Mouse (Mus musculus) midbrain, embryonic 15.5 days (tissue): ENCODE results near the gene Dtx1. TPM values are rescaled to one million over a fixed set of nuclear protein-coding genes. Genes with fewer than 3 reads are reported as not detected.
A peak's percentile ranks its signal among the peaks of the same experiment; 100 is the strongest.

Source experiments
- ATAC-seq: fragments of 200-750 bp; cut with Nextera tagmentation; replicated peaks from 2 replicates; pipeline ENCODE4 v1.8.0; 2017; ENCODE audit warnings: moderate TSS enrichment
- H3K27ac ChIP-seq: fragments of 300-500 bp; sonication (generic); 2 replicates; pipeline ENCODE4 v1.5.1; 2015; ENCODE audit warnings: mild to moderate bottlenecking, inconsistent platforms
- H3K27me3 ChIP-seq: fragments of 300-500 bp; sonication (generic); replicated peaks from 2 replicates; pipeline ENCODE4 v1.6.1; 2015; ENCODE audit warnings: inconsistent platforms
- H3K36me3 ChIP-seq: fragments of 300-500 bp; sonication (generic); replicated peaks from 2 replicates; pipeline ENCODE4 v1.6.1; 2015; ENCODE audit warnings: inconsistent platforms
- H3K4me1 ChIP-seq: fragments of 300-500 bp; sonication (generic); 2 replicates; pipeline ENCODE4 v1.6.1; 2015; ENCODE audit warnings: inconsistent platforms
- H3K4me2 ChIP-seq: fragments of 300-500 bp; sonication (generic); 2 replicates; pipeline ENCODE4 v1.6.1; 2015; ENCODE audit warnings: inconsistent platforms, mild to moderate bottlenecking, moderate library complexity
- H3K4me3 ChIP-seq: fragments of 300-500 bp; sonication (generic); 2 replicates; pipeline ENCODE4 v1.5.1; 2015; ENCODE audit warnings: mild to moderate bottlenecking, inconsistent platforms
- H3K9ac ChIP-seq: fragments of 300-500 bp; sonication (generic); 2 replicates; pipeline ENCODE4 v1.6.1; 2015; ENCODE audit warnings: mild to moderate bottlenecking, inconsistent platforms
- H3K9me3 ChIP-seq: fragments of 300-500 bp; sonication (generic); 2 replicates; pipeline ENCODE4 v1.6.1; 2016; ENCODE audit warnings: inconsistent platforms
- WGBS: fragments of 180-500 bp; shearing (Covaris S2); methylation state at CpG from one replicate; pipeline ENCODE4 v1.1.7; 2015; ENCODE audit warnings: mixed read lengths; 5-methylcytosine and 5-hydroxymethylcytosine counted together
- polyA plus RNA-seq: library from polyadenylated mRNA; unstranded; fragments of >200 nt; fragmentation: Nextera tagmentation; extraction: Ambion mirVana; gene quantifications from 2 replicates; pipeline ENCODE4 v1.2.1, GENCODE M21; 2015

Gene Dtx1
- polyA plus RNA-seq, 1 experiment from 2014 or later: 64.5 TPM

DNA sequence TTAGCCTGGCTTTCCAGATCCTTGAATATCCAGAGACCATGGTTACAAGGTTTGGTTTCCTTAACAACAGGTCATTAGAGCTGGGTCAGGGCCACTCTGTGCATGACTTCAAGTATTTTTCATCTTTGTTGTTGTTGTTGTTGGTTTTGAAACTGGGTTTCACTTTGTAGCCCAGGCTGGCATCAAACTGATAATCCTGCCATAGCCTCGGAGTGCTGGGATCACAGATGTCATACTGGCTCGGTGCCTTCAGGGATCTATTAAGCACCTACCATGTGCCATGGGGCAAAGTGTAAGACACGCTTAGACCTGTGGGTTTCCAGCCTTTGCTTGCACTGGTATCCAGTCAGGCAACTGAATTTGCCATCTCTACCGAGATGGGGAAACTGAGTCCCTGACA, 9.3 kb downstream of the Dtx1 start:
- H3K4me1 ChIP-seq: peaks cover 64% of the 10 kb centered on the region
- 83% methylated on average over 4 of the region's 4 CpGs for WGBS
- ATAC-seq: no peak
- H3K9me3 ChIP-seq: no peaks in the 10 kb centered on the region
- no peak overlapping the region for H3K27ac ChIP-seq
- H3K27me3 ChIP-seq: no peaks in the 10 kb centered on the region
- H3K9ac ChIP-seq: no peak overlapping the region
- H3K36me3 ChIP-seq: no peaks in the 10 kb centered on the region
- no peak overlapping the region for H3K4me3 ChIP-seq
- no peak overlapping the region for H3K4me2 ChIP-seq

DNA sequence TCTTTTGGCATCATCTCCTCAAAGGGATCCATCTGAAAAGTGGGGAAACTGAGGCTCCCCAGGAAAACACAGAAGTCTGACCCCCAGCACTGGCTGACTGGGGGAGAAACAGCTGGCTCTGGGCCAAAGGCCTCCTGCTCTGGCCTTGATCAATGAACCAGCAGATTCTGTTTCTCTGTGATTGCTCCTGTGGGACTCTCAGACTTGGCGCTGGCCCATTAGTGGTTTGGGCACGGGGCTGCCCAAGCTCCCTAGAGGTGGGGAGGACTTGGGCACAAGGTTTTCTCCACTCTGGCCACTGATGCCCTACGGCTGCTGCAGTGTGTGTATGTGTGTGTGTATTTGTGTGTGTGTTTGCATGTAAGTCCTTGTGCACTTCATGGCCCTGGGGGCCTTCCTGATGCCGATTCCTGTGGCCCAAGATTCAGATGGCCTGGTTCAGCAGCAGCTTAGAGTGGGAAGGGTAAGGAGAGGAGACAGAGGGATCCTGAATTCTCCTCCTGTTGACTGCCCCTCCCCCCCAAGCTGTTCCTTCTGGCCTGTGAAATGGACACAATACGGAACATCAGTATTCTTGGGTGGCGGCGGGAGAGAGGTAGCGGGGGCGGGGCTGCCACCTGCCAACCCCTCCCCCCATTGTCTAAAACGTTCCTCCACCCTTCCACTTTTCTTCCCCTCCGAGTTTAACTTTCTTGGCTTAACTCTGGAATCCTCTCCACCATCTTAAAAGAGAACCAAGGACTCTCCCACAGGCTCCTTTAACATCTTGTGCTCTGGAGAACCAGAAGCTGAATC, 10.5 kb downstream of the Dtx1 start:
- peaks cover 54% of the 10 kb centered on the region for H3K4me1 ChIP-seq
- H3K9ac ChIP-seq: no peak overlapping the region
- no peak overlapping the region for H3K27ac ChIP-seq
- H3K27me3 ChIP-seq: peaks cover under 1% of the 10 kb centered on the region; the same call in 1 of the 2 replicates
- H3K36me3 ChIP-seq: no peaks in the 10 kb centered on the region
- H3K9me3 ChIP-seq: no peaks in the 10 kb centered on the region
- no peak overlapping the region for H3K4me3 ChIP-seq
- no peak for ATAC-seq
- H3K4me2 ChIP-seq: no peak overlapping the region
- WGBS: 58% methylated on average over 11 of the region's 11 CpGs

DNA sequence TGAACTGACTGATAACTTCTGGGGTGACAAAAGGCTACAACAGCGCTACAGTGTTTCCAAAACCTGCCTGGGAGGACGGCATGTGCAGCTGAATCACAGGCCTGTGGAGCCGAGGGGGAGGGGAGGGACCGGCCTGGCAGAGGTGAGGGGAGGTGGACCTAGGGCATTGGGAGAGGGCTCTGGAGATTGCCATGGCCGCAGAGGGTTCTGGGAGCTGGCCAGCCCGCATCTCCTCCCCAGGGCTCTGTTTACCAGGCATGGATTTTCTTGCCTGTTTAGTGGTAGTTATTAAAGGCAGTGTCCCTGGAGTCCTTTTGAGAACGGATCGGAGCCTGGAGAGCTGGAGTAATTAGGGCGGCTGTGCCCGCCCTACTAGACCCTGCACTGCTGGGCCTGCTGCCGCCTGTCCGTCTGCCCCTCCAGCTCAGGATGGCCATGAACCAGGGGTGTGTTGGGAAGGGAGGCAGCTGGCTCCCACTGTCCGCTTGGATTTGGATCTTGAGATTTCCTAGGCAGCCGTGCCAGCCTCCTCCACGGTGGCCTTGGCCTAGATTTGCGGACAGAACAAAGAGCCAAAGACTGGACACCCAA, 12.8 kb downstream of the Dtx1 start:
- peaks cover 8% of the 10 kb centered on the region; the same call in 1 of the 2 replicates for H3K36me3 ChIP-seq
- peaks cover 52% of the 10 kb centered on the region for H3K4me1 ChIP-seq
- H3K4me2 ChIP-seq: no peak overlapping the region
- peaks cover 18% of the 10 kb centered on the region for H3K27me3 ChIP-seq
- 22% methylated on average over 16 of the region's 16 CpGs for WGBS
- no peaks in the 10 kb centered on the region for H3K9me3 ChIP-seq
- H3K4me3 ChIP-seq: no peak overlapping the region
- ATAC-seq: no peak
- no peak overlapping the region for H3K9ac ChIP-seq
- peak overlapping the region; percentile 46 for H3K27ac ChIP-seq

DNA sequence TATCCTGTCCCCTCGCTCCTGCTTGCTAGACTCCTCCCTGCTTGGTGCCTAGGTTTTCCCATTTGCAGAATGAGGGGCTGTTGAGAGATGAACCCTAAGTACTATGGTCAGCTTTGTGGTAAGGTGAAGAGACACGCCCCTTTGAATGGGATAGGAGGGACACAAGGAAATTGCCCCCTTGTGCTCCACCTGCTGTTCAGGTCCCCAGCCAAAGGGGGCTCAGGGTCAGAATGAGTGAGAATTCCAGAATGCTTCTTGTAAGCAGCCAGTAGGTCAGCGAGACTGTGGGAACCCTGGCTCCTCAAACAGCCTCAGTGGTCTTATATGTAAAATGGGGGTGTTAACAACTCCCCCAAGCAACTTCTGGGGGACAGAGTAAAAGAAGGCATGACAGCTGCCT, 13.5 kb downstream of the Dtx1 start:
- WGBS: 75% methylated on average over 3 of the region's 3 CpGs
- no peak overlapping the region for H3K9ac ChIP-seq

DNA sequence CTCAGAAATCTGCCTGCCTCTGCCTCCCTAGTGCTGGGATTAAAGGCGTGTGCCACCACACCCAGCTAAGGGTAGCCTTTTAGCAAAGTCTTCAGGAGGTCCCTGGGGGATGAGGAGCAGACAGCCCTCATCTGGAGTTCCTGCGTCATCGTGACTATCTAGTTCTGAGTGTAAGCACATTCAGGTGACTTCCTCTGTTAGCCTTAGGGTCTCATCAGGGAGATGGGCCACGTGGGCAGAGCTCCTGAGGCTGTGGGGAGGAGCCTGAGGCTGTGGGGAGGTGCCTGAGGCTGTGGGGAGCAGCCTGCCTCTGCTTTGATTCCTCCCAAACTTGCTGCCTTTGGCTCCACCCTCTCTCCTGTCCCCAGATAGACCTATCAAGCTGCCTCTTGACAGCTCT, 14.9 kb downstream of the Dtx1 start:
- Histone ChIP-seq H3K9me3 (no peaks in the 10 kb centered on the region), H3K9ac (no peak overlapping the region), H3K36me3 (peaks cover 9% of the 10 kb centered on the region; the same call in 1 of the 2 replicates), H3K27me3 (peaks cover 19% of the 10 kb centered on the region), H3K4me3 (no peak overlapping the region), H3K27ac (no peak overlapping the region), H3K4me2 (no peak overlapping the region), H3K4me1 (peaks cover 52% of the 10 kb centered on the region)
- 58% methylated on average over 4 of the region's 4 CpGs for WGBS
- ATAC-seq: no peak

More for the DNA sequence above, 13.5 kb downstream of the Dtx1 start:
- Histone ChIP-seq H3K9me3 (no peaks in the 10 kb centered on the region), H3K27me3 (peaks cover 19% of the 10 kb centered on the region), H3K4me1 (peaks cover 52% of the 10 kb centered on the region), H3K4me2 (no peak overlapping the region), H3K4me3 (no peak overlapping the region), H3K36me3 (peaks cover 9% of the 10 kb centered on the region; the same call in 1 of the 2 replicates), H3K27ac (no peak overlapping the region)
- ATAC-seq: no peak

DNA sequence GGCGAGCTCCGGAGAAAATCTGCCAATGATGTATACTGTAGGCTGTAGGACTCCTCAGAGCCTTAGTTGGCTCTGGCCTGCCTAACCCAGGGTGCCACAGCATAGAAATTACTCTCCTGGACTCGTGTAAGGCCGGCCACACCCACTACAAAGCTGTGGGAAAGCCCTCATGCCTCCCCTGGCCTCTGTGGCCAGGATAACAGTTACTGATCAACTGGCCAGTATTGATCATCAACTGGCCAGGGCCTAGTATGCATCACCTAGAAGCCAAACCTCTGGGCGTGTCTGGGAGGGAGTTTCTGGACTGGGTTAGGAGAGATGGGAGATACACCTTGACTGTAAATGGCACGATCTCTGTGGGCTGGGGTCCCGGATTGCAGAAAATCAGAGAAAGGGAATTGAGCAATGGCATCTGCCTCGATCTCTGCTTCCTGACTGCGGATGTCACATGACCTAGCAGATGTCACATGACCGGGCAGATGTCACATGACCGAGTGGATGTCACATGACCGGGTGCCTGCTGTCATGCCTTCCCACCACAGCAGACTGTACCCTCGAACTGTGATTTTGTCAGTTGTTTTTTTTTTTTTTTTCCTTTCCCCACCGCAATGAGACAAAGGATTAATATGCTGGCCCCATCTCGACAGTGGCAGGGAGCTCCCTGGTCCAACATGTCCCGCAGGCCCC, 15.5 kb downstream of the Dtx1 start:
- Histone ChIP-seq H3K4me1 (peaks cover 48% of the 10 kb centered on the region), H3K27me3 (peaks cover 19% of the 10 kb centered on the region)
- 73% methylated on average over 16 of the region's 16 CpGs for WGBS

DNA sequence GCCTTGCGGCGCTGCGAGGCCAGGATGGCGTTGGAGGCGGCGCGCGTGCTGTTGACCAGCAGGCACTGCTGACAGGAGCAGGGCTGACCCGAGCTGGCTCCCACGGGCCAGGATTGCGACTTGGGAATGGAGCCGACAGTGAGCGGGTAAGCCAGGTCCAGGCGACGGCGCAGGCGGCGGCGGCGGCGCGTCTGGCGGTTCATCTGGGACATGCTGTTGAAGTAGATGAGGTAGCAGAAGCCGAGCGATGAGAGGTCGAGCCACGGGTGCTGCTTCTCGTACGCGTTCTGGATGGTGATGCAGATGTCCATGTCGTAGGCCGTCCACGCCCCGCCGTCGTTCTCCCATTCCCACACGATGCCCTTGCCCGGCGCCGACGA, 17.0 kb downstream of the Dtx1 start:
- no peak for ATAC-seq
- peaks cover 37% of the 10 kb centered on the region for H3K4me1 ChIP-seq
- 8% methylated on average over 41 of the region's 41 CpGs for WGBS
- no peak overlapping the region for H3K4me3 ChIP-seq
- peaks cover 9% of the 10 kb centered on the region; the same call in 1 of the 2 replicates for H3K36me3 ChIP-seq
- H3K4me2 ChIP-seq: peak overlapping the region; percentile 1; the same call in 1 of the 2 replicates
- H3K9me3 ChIP-seq: no peaks in the 10 kb centered on the region
- H3K9ac ChIP-seq: no peak overlapping the region
- H3K27me3 ChIP-seq: peaks cover 19% of the 10 kb centered on the region
- H3K27ac ChIP-seq: no peak overlapping the region

More for the DNA sequence above, 15.5 kb downstream of the Dtx1 start:
- Histone ChIP-seq H3K4me2 (no peak overlapping the region), H3K9ac (no peak overlapping the region), H3K27ac (no peak overlapping the region), H3K36me3 (peaks cover 9% of the 10 kb centered on the region; the same call in 1 of the 2 replicates), H3K9me3 (no peaks in the 10 kb centered on the region), H3K4me3 (no peak overlapping the region)
- ATAC-seq: no peak

DNA sequence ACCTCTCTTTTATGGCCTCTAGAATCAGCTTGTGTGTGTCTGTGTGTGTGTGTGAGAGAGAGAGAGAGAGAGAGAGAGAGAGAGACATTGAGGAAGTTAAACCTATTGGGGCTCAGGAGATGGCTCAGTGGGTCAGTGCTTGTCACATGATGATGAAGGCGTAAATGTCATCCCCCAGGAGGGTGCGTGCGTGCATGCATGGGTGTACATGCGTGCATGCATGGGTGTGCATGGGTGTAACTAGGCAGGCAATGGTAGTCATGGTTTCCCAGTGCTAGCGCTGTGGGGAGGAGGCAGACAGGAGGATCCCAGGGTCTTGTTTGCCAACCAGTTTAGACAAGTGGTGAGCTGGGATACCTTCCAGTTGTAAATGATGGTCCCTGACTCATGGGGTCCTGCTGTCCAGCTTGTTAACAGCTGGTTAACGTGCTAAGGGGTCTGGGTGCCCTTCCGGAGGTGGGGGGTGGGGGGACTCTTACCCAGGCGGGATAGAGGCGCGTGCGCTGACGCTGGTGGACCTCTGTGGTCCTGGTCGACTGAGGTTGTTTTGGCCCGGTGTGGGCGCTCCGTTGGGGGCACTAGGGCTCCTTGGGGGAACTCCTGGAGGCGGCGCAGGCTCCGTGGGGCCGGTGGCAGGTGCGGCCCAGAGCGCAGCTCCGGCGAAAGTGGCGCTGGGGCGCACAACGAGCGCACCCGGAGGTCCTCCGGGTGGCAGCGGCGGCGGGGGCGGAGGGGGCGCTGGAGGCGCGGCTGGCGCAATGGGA, 17.6 kb downstream of the Dtx1 start:
- WGBS: 16% methylated on average over 37 of the region's 38 CpGs
- Histone ChIP-seq H3K27me3 (peaks cover 19% of the 10 kb centered on the region), H3K36me3 (peaks cover 9% of the 10 kb centered on the region; the same call in 1 of the 2 replicates), H3K4me2 (peak overlapping the region; percentile 1; the same call in 1 of the 2 replicates), H3K9me3 (no peaks in the 10 kb centered on the region), H3K9ac (no peak overlapping the region), H3K4me3 (no peak overlapping the region), H3K27ac (no peak overlapping the region), H3K4me1 (peaks cover 32% of the 10 kb centered on the region)
- no peak for ATAC-seq

DNA sequence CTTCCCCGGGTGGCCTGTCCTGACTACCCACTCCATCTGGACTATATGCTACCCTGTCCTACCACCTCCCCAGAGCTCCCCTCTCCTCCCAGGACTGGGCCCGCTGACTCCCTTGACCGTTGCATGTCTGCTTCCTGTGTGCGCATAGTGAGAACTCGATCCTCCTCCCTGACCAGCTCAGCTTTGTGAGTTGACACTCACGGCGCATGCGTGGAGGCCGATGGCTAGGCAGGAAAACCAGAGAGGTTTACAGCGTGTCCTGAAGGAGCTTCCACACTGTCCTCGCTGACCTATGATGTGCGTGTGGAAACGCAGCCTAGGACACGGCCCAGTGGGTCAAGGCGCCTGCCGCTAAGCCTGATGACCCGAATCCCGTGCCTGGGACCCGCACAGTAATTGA, 19.7 kb downstream of the Dtx1 start:
- H3K4me1 ChIP-seq: peaks cover 17% of the 10 kb centered on the region
- H3K9ac ChIP-seq: no peak overlapping the region
- H3K36me3 ChIP-seq: peaks cover 11% of the 10 kb centered on the region; the same call in 1 of the 2 replicates
- H3K27me3 ChIP-seq: peaks cover 19% of the 10 kb centered on the region
- no peaks in the 10 kb centered on the region for H3K9me3 ChIP-seq
- no peak overlapping the region for H3K27ac ChIP-seq
- no peak for ATAC-seq
- 75% methylated on average over 19 of the region's 19 CpGs for WGBS
- no peak overlapping the region for H3K4me2 ChIP-seq
- no peak overlapping the region for H3K4me3 ChIP-seq

DNA sequence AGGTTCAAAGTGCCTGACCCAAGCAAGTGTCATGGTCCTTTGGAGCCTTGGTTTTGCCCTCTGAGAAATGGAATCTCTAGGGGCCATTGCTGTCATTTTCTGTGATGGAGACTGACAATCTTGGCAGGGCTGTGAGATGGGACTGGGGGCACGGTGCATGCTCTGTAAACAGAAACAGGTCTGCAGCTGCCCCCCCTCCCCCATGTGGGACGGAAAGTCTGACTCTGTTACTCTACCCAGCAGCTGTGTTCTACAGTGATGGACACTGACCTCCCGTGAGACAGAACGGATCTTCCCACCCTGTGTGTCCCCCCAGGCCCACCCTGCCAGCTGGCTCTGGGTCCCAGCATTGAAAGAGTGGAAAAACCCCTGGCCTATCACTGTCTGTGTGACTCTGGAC, 21.3 kb downstream of the Dtx1 start:
- Histone ChIP-seq H3K27ac (no peak overlapping the region), H3K4me3 (no peak overlapping the region), H3K4me1 (peaks cover 10% of the 10 kb centered on the region), H3K36me3 (peaks cover 11% of the 10 kb centered on the region; the same call in 1 of the 2 replicates), H3K4me2 (no peak overlapping the region), H3K27me3 (peaks cover 12% of the 10 kb centered on the region; the same call in 1 of the 2 replicates), H3K9ac (no peak overlapping the region), H3K9me3 (no peaks in the 10 kb centered on the region)
- WGBS: 75% methylated on average over 4 of the region's 4 CpGs
- ATAC-seq: no peak

DNA sequence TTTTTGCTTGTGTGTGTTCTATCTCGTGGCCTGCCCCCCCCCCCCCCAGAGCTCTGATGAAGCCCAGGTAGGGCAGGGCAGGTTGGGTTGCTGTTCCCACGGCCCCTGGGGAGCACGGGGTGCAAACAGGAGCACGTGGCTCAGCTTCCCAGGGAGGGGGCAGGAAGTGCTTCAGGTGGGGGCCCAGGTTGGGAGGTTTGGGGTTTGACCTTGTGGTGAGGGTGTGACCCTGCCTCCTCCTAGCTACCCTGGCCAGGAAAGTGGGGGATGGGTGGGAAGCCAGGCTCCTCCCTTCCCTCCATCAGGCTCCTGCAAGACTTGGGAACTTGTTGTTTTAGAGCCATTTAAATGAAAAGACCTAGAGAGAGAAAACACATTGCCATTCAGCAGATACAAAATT, 23.3 kb downstream of the Dtx1 start:
- no peak overlapping the region for H3K4me2 ChIP-seq
- H3K27me3 ChIP-seq: 0 out of 2 replicates have a peak, but pooled peaks cover 5% of the 10 kb centered on the region
- ATAC-seq: no peak
- no peak overlapping the region for H3K9ac ChIP-seq
- H3K27ac ChIP-seq: no peak overlapping the region
- 0 out of 2 replicates have a peak, but pooled peaks cover 2% of the 10 kb centered on the region for H3K36me3 ChIP-seq
- H3K4me3 ChIP-seq: no peak overlapping the region
- WGBS: 53% methylated on average over 4 of the region's 4 CpGs
- H3K4me1 ChIP-seq: no peaks in the 10 kb centered on the region
- H3K9me3 ChIP-seq: no peaks in the 10 kb centered on the region
